Mouse (Mus musculus) midbrain, embryonic 16.5 days (tissue): Measurements from ENCODE around the gene Gm20388. TPM values are rescaled to one million over a fixed set of nuclear protein-coding genes. Genes with fewer than 3 reads are reported as not detected.

ENCODE experiments used
- ATAC-seq: fragments of 200-750 bp; cut with Nextera tagmentation; 2 replicates; pipeline ENCODE4 v1.8.0; 2017; ENCODE audit warnings: moderate TSS enrichment
- H3K27ac ChIP-seq: fragments of 300-500 bp; sonication (generic); 2 replicates; pipeline ENCODE4 v1.5.1; 2014; ENCODE audit warnings: mild to moderate bottlenecking, low read length, mixed read lengths
- H3K27me3 ChIP-seq: fragments of 300-500 bp; sonication (generic); 2 replicates; pipeline ENCODE4 v1.6.1; 2014; ENCODE audit warnings: low read depth, low read length, mixed read lengths; ENCODE audit not compliant: control insufficient read depth, insufficient read depth
- H3K36me3 ChIP-seq: fragments of 300-500 bp; sonication (generic); 2 replicates; pipeline ENCODE4 v1.6.1; 2014; ENCODE audit warnings: mild to moderate bottlenecking, low read length, moderate library complexity, mixed read lengths; ENCODE audit not compliant: control insufficient read depth, insufficient read depth
- H3K4me1 ChIP-seq: fragments of 300-500 bp; sonication (generic); 2 replicates; pipeline ENCODE4 v1.6.1; 2014; ENCODE audit warnings: mild to moderate bottlenecking, low read length, mixed read lengths; ENCODE audit not compliant: control insufficient read depth, insufficient read depth
- H3K4me2 ChIP-seq: fragments of 300-500 bp; sonication (generic); 2 replicates; pipeline ENCODE4 v1.6.1; 2014; ENCODE audit warnings: mild to moderate bottlenecking, low read length, mixed read lengths
- H3K4me3 ChIP-seq: fragments of 300-500 bp; sonication (generic); 2 replicates; pipeline ENCODE4 v1.5.1; 2014; ENCODE audit warnings: low read depth, mild to moderate bottlenecking, low read length, moderate library complexity, mixed read lengths
- H3K9ac ChIP-seq: fragments of 300-500 bp; sonication (generic); 2 replicates; pipeline ENCODE4 v1.6.1; 2014; ENCODE audit warnings: low read depth, low read length, mixed read lengths
- H3K9me3 ChIP-seq: fragments of 300-500 bp; sonication (generic); replicated peaks from 2 replicates; pipeline ENCODE4 v1.6.1; 2014; ENCODE audit warnings: mild to moderate bottlenecking, low read length, mixed read lengths; ENCODE audit not compliant: control insufficient read depth, poor library complexity, severe bottlenecking
- WGBS: fragments of 180-500 bp; shearing (Covaris S2); extraction: QIAGEN DNeasy Blood & Tissue Kit; methylation state at CpG from one replicate; pipeline ENCODE4 v1.1.7; 2014; 5-methylcytosine and 5-hydroxymethylcytosine counted together
- polyA plus RNA-seq: library from polyadenylated mRNA; unstranded; fragments of >200 nt; fragmentation: Nextera tagmentation; extraction: Ambion mirVana; gene quantifications from 2 replicates; pipeline ENCODE4 v1.2.1, GENCODE M21; 2015

Gene Gm20388
- polyA plus RNA-seq, 1 experiment from 2014 or later = 7.5 TPM

GRCm38 (mm10) chr8:121016621-121017020 lies 1106.0 kb downstream of the Gm20388 start:
- no peak overlapping the region for H3K9ac ChIP-seq
- no peaks in the 10 kb centered on the region for H3K27me3 ChIP-seq
- no peak overlapping the region for H3K4me2 ChIP-seq
- H3K4me1 ChIP-seq = no peaks in the 10 kb centered on the region
- H3K4me3 ChIP-seq = no peak overlapping the region
- no peaks in the 10 kb centered on the region for H3K36me3 ChIP-seq
- ATAC-seq = no peak
- WGBS = 87% methylated on average over 17 of the region's 17 CpGs
- H3K27ac ChIP-seq = no peak overlapping the region
- H3K9me3 ChIP-seq = no peaks in the 10 kb centered on the region

DNA sequence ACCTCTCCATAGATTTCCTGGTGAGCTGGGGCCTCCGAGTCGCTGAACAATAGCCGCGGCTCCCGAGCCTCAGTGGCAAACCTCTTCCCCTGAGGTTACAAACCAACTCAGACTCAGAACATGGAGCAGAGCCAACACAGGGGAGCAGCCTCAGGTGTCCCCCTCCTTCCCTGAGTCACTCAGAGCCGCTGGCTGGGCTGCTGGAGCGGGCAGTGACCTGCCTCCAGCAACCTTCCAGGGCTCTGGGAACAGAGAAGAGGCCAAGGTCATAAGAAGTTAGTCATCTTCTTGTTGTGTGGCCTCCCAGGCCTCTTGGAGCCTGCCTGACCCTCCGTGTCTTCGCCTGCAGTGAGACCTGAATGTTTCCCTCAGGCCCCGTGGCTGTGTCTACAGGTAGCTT lies 1107.6 kb downstream of the Gm20388 start:
- no peaks in the 10 kb centered on the region for H3K9me3 ChIP-seq
- H3K4me3 ChIP-seq = no peak overlapping the region
- no peaks in the 10 kb centered on the region for H3K36me3 ChIP-seq
- no peak overlapping the region for H3K9ac ChIP-seq
- no peak for ATAC-seq
- WGBS = 83% methylated on average over 10 of the region's 10 CpGs
- H3K4me2 ChIP-seq = no peak overlapping the region
- H3K27me3 ChIP-seq = no peaks in the 10 kb centered on the region; the same call in 1 of the 2 replicates
- H3K27ac ChIP-seq = no peak overlapping the region
- H3K4me1 ChIP-seq = no peaks in the 10 kb centered on the region

- no peaks in the 10 kb centered on the region; the same call in 1 of the 2 replicates for H3K27me3 ChIP-seq
- H3K4me3 ChIP-seq = no peak overlapping the region
- ATAC-seq = no peak
- H3K27ac ChIP-seq = no peak overlapping the region
- H3K4me1 ChIP-seq = no peaks in the 10 kb centered on the region
- WGBS = 44% methylated on average over 12 of the region's 12 CpGs
- no peak overlapping the region for H3K9ac ChIP-seq
- H3K9me3 ChIP-seq = no peaks in the 10 kb centered on the region
- no peaks in the 10 kb centered on the region for H3K36me3 ChIP-seq
- H3K4me2 ChIP-seq = no peak overlapping the region
Observed at GRCm38 (mm10) chr8:121021488-121021887, 1110.8 kb downstream of the Gm20388 start.

- no peaks in the 10 kb centered on the region for H3K9me3 ChIP-seq
- no peaks in the 10 kb centered on the region for H3K4me1 ChIP-seq
- ATAC-seq = no peak
- 91% methylated on average over 4 of the region's 4 CpGs for WGBS
- no peak overlapping the region for H3K4me2 ChIP-seq
- no peak overlapping the region for H3K9ac ChIP-seq
- H3K36me3 ChIP-seq = no peaks in the 10 kb centered on the region
- no peaks in the 10 kb centered on the region; the same call in 1 of the 2 replicates for H3K27me3 ChIP-seq
- H3K4me3 ChIP-seq = no peak overlapping the region
- H3K27ac ChIP-seq = no peak overlapping the region
Observed at GRCm38 (mm10) chr8:121023003-121023402, 1112.4 kb downstream of the Gm20388 start.

DNA sequence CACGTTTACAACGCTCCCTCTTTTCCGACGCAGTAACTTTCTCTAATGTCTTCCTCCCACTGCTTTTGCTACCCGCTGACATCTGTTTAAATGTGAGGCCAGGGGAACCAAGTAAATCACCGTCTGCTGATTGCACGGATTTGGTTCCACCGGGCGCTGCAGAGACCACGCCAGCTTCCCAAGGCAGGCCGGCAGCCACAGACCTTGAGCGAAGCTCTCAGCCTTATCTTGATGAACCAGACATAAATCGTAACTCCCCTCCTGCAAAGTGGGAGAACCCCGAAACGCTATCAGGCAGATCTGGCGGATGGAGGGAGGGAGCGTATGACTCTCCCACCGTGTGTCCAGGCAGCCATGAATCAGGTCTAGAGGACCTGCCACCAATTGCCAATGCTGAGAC lies 1113.1 kb downstream of the Gm20388 start:
- 76% methylated on average over 18 of the region's 18 CpGs for WGBS
- ATAC-seq = no peak
- no peaks in the 10 kb centered on the region; the same call in 1 of the 2 replicates for H3K27me3 ChIP-seq
- H3K9ac ChIP-seq = no peak overlapping the region
- H3K9me3 ChIP-seq = no peaks in the 10 kb centered on the region
- H3K27ac ChIP-seq = no peak overlapping the region
- no peak overlapping the region for H3K4me2 ChIP-seq
- no peaks in the 10 kb centered on the region for H3K4me1 ChIP-seq
- no peaks in the 10 kb centered on the region for H3K36me3 ChIP-seq
- no peak overlapping the region for H3K4me3 ChIP-seq

DNA sequence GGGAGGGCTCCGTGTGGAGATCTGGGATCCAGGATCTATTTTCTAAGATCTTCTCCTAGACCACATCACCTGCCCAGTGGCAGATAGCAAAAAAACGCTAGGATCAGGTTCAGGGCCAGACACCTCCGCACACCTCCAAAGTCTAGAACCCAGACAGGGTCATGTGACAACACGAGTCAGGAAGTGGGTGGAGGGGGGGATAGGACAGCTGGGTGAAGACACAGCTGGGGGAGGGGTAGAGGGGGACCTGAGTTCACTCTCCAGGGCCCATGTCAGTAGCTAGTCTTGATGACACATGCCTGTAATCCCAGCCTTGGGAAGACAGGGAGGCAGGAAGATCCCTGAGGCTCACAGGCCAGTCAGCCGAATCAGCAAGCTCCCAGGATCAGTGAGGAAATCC lies 1114.8 kb downstream of the Gm20388 start:
- 78% methylated on average over 5 of the region's 5 CpGs for WGBS
- Histone ChIP-seq H3K4me1 (no peaks in the 10 kb centered on the region), H3K36me3 (no peaks in the 10 kb centered on the region), H3K4me2 (no peak overlapping the region), H3K9ac (no peak overlapping the region), H3K27me3 (no peaks in the 10 kb centered on the region; the same call in 1 of the 2 replicates), H3K4me3 (no peak overlapping the region), H3K27ac (no peak overlapping the region), H3K9me3 (no peaks in the 10 kb centered on the region)
- no peak for ATAC-seq

- Histone ChIP-seq H3K27ac (no peak overlapping the region), H3K4me2 (no peak overlapping the region), H3K9ac (no peak overlapping the region), H3K36me3 (no peaks in the 10 kb centered on the region), H3K27me3 (no peaks in the 10 kb centered on the region), H3K4me1 (no peaks in the 10 kb centered on the region), H3K4me3 (no peak overlapping the region), H3K9me3 (no peaks in the 10 kb centered on the region)
- WGBS = 48% methylated on average over 13 of the region's 13 CpGs
- no peak for ATAC-seq
Observed at GRCm38 (mm10) chr8:121027787-121028186, 1117.1 kb downstream of the Gm20388 start.

- Histone ChIP-seq H3K4me1 (no peaks in the 10 kb centered on the region), H3K9me3 (no peaks in the 10 kb centered on the region), H3K4me2 (no peak overlapping the region), H3K9ac (no peak overlapping the region), H3K36me3 (no peaks in the 10 kb centered on the region), H3K27me3 (no peaks in the 10 kb centered on the region), H3K4me3 (no peak overlapping the region), H3K27ac (no peak overlapping the region)
- 93% methylated on average over 6 of the region's 6 CpGs for WGBS
- no peak for ATAC-seq
Observed at GRCm38 (mm10) chr8:121029076-121029475, 1118.4 kb downstream of the Gm20388 start.

DNA sequence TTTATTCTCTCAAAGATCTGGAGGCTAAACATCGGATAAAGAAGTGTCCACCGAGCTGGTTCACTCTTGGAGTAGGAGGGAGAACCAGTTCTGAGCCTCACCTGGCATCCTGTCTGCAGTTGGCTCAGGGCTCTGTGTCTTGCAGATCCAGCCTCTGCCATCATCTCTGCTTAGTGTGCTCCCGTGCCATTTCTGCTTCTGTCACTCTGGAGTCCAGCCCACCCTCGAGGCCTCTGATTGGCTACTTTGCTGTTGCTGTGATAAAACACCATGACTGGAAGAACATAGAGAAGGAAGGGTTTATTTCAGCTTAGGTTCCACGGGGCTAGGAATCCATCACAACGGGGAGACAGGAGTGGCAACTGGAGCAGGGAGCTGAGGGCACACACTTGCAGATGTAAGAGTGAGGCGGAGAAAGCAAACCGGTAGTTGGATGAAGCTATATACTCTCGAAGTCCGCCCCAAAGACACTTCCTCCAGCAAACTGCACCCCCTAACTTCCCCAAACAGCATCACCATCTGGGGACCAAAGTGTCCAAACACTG lies 1119.9 kb downstream of the Gm20388 start:
- WGBS = 72% methylated on average over 10 of the region's 10 CpGs

More for the DNA sequence above, 1119.9 kb downstream of the Gm20388 start:
- no peak overlapping the region for H3K4me2 ChIP-seq
- H3K36me3 ChIP-seq = no peaks in the 10 kb centered on the region
- no peak overlapping the region for H3K4me3 ChIP-seq
- H3K9ac ChIP-seq = no peak overlapping the region
- no peaks in the 10 kb centered on the region for H3K9me3 ChIP-seq
- H3K27ac ChIP-seq = no peak overlapping the region
- no peaks in the 10 kb centered on the region for H3K4me1 ChIP-seq
- no peak for ATAC-seq
- H3K27me3 ChIP-seq = no peaks in the 10 kb centered on the region
